Mouse (Mus musculus): ENCODE results near the gene Grem2.

GRCm38 (mm10) chr1:174856188-174856587 is 65.4 kb downstream of the Grem2 start:
- TF ChIP-seq CTCF (IDR thresholded peaks at IDR 0.05; ENCODE audit: borderline replicate concordance, extremely low read depth, insufficient read depth, insufficient read length): no peak
- no peak for TF ChIP-seq POLR2A (IDR thresholded peaks at IDR 0.05; ENCODE audit: borderline replicate concordance, extremely low read depth, insufficient read depth, insufficient read length, poor library complexity, severe bottlenecking)

All from brain, embryonic 14.5 days (tissue).